Mouse (Mus musculus) midbrain, embryonic 16.5 days (tissue): ENCODE measurements at regions not wholly inside any gene's neighbourhood (a gene's known extent, or its start where the extent isn't known, plus 50 kb on each side); places are given as distances from the start of the nearest gene placed in this dataset.

ENCODE experiments used
- ATAC-seq: fragments of 200-750 bp; cut with Nextera tagmentation; 2 replicates; pipeline ENCODE4 v1.8.0; 2017; ENCODE audit warnings: moderate TSS enrichment
- H3K27ac ChIP-seq: fragments of 300-500 bp; sonication (generic); 2 replicates; pipeline ENCODE4 v1.5.1; 2014; ENCODE audit warnings: mild to moderate bottlenecking, low read length, mixed read lengths
- H3K27me3 ChIP-seq: fragments of 300-500 bp; sonication (generic); 2 replicates; pipeline ENCODE4 v1.6.1; 2014; ENCODE audit warnings: low read depth, low read length, mixed read lengths; ENCODE audit not compliant: control insufficient read depth, insufficient read depth
- H3K36me3 ChIP-seq: fragments of 300-500 bp; sonication (generic); 2 replicates; pipeline ENCODE4 v1.6.1; 2014; ENCODE audit warnings: mild to moderate bottlenecking, low read length, moderate library complexity, mixed read lengths; ENCODE audit not compliant: control insufficient read depth, insufficient read depth
- H3K4me1 ChIP-seq: fragments of 300-500 bp; sonication (generic); 2 replicates; pipeline ENCODE4 v1.6.1; 2014; ENCODE audit warnings: mild to moderate bottlenecking, low read length, mixed read lengths; ENCODE audit not compliant: control insufficient read depth, insufficient read depth
- H3K4me2 ChIP-seq: fragments of 300-500 bp; sonication (generic); 2 replicates; pipeline ENCODE4 v1.6.1; 2014; ENCODE audit warnings: mild to moderate bottlenecking, low read length, mixed read lengths
- H3K4me3 ChIP-seq: fragments of 300-500 bp; sonication (generic); 2 replicates; pipeline ENCODE4 v1.5.1; 2014; ENCODE audit warnings: low read depth, mild to moderate bottlenecking, low read length, moderate library complexity, mixed read lengths
- H3K9ac ChIP-seq: fragments of 300-500 bp; sonication (generic); 2 replicates; pipeline ENCODE4 v1.6.1; 2014; ENCODE audit warnings: low read depth, low read length, mixed read lengths
- H3K9me3 ChIP-seq: fragments of 300-500 bp; sonication (generic); replicated peaks from 2 replicates; pipeline ENCODE4 v1.6.1; 2014; ENCODE audit warnings: mild to moderate bottlenecking, low read length, mixed read lengths; ENCODE audit not compliant: control insufficient read depth, poor library complexity, severe bottlenecking
- WGBS: fragments of 180-500 bp; shearing (Covaris S2); extraction: QIAGEN DNeasy Blood & Tissue Kit; methylation state at CpG from one replicate; pipeline ENCODE4 v1.1.7; 2014; 5-methylcytosine and 5-hydroxymethylcytosine counted together

- H3K36me3 ChIP-seq: no peaks in the 10 kb centered on the region
- H3K27ac ChIP-seq: no peak overlapping the region
- no peak for ATAC-seq
- H3K9ac ChIP-seq: no peak overlapping the region
- H3K4me3 ChIP-seq: no peak overlapping the region
- 64% methylated on average over 20 of the region's 20 CpGs for WGBS
- no peak overlapping the region for H3K4me2 ChIP-seq
- H3K4me1 ChIP-seq: peaks cover 4% of the 10 kb centered on the region; the same call in 1 of the 2 replicates
- no peaks in the 10 kb centered on the region for H3K27me3 ChIP-seq
- no peaks in the 10 kb centered on the region for H3K9me3 ChIP-seq
Measured at GRCm38 (mm10) chr2:168424277-168425099, 143.0 kb upstream of the Kcng1 start.

GRCm38 (mm10) chr2:168423551-168423950 lies 142.0 kb upstream of the Kcng1 start:
- 61% methylated on average over 6 of the region's 6 CpGs for WGBS
- no peak overlapping the region for H3K9ac ChIP-seq
- ATAC-seq: no peak

GRCm38 (mm10) chr2:168415140-168415539 lies 133.6 kb upstream of the Kcng1 start:
- 28% methylated on average over 17 of the region's 17 CpGs for WGBS
- no peaks in the 10 kb centered on the region for H3K9me3 ChIP-seq
- H3K36me3 ChIP-seq: no peaks in the 10 kb centered on the region
- no peak for ATAC-seq
- H3K27ac ChIP-seq: no peak overlapping the region
- H3K9ac ChIP-seq: no peak overlapping the region
- no peaks in the 10 kb centered on the region for H3K4me1 ChIP-seq
- H3K27me3 ChIP-seq: no peaks in the 10 kb centered on the region
- no peak overlapping the region for H3K4me3 ChIP-seq
- no peak overlapping the region for H3K4me2 ChIP-seq

More at GRCm38 (mm10) chr2:168423551-168423950, 142.0 kb upstream of the Kcng1 start:
- Histone ChIP-seq H3K27me3 (no peaks in the 10 kb centered on the region), H3K4me3 (no peak overlapping the region), H3K4me1 (peaks cover 4% of the 10 kb centered on the region; the same call in 1 of the 2 replicates), H3K9me3 (no peaks in the 10 kb centered on the region), H3K4me2 (no peak overlapping the region), H3K27ac (no peak overlapping the region), H3K36me3 (no peaks in the 10 kb centered on the region)

GRCm38 (mm10) chr2:168414110-168414872 lies 132.8 kb upstream of the Kcng1 start:
- no peak overlapping the region for H3K9ac ChIP-seq
- no peak for ATAC-seq
- no peaks in the 10 kb centered on the region for H3K36me3 ChIP-seq
- H3K27ac ChIP-seq: no peak overlapping the region
- 85% methylated on average over 18 of the region's 18 CpGs for WGBS
- H3K4me2 ChIP-seq: no peak overlapping the region
- H3K4me3 ChIP-seq: no peak overlapping the region
- H3K27me3 ChIP-seq: no peaks in the 10 kb centered on the region
- no peaks in the 10 kb centered on the region for H3K9me3 ChIP-seq
- H3K4me1 ChIP-seq: no peaks in the 10 kb centered on the region

GRCm38 (mm10) chr2:168412853-168413252 lies 131.3 kb upstream of the Kcng1 start:
- Histone ChIP-seq H3K27ac (no peak overlapping the region), H3K36me3 (no peaks in the 10 kb centered on the region), H3K4me1 (no peaks in the 10 kb centered on the region), H3K9me3 (no peaks in the 10 kb centered on the region; the same call in 1 of the 2 replicates), H3K9ac (no peak overlapping the region), H3K4me2 (no peak overlapping the region), H3K4me3 (no peak overlapping the region), H3K27me3 (no peaks in the 10 kb centered on the region)
- 47% methylated on average over 6 of the region's 6 CpGs for WGBS
- no peak for ATAC-seq

- no peak overlapping the region for H3K4me2 ChIP-seq
- WGBS: 25% methylated on average over 16 of the region's 16 CpGs
- peaks cover 27% of the 10 kb centered on the region for H3K4me1 ChIP-seq
- peak; percentile 33 for ATAC-seq
- no peaks in the 10 kb centered on the region for H3K36me3 ChIP-seq
- peak overlapping the region; percentile 42; the same call in 1 of the 2 replicates for H3K27ac ChIP-seq
- no peak overlapping the region; the same call in 1 of the 2 replicates for H3K9ac ChIP-seq
- H3K9me3 ChIP-seq: no peaks in the 10 kb centered on the region
- no peaks in the 10 kb centered on the region for H3K27me3 ChIP-seq
- H3K4me3 ChIP-seq: no peak overlapping the region
Measured at GRCm38 (mm10) chr2:168402782-168403513, 121.4 kb upstream of the Kcng1 start.

- H3K4me1 ChIP-seq: peaks cover 31% of the 10 kb centered on the region
- peak overlapping the region; percentile 78 for H3K27ac ChIP-seq
- no peak overlapping the region for H3K4me3 ChIP-seq
- peak overlapping the region; percentile 4; the same call in 1 of the 2 replicates for H3K9ac ChIP-seq
- no peaks in the 10 kb centered on the region for H3K36me3 ChIP-seq
- WGBS: 20% methylated on average over 14 of the region's 14 CpGs
- H3K4me2 ChIP-seq: 0 out of 2 replicates have a peak overlapping the region, but pooled peaks have one; percentile 2
- no peaks in the 10 kb centered on the region for H3K27me3 ChIP-seq
- no peaks in the 10 kb centered on the region for H3K9me3 ChIP-seq
- ATAC-seq: peak; percentile 36
Measured at GRCm38 (mm10) chr2:168399088-168399709, 117.7 kb upstream of the Kcng1 start.

GRCm38 (mm10) chr2:168396316-168396715 lies 114.8 kb upstream of the Kcng1 start:
- ATAC-seq: no peak

More at GRCm38 (mm10) chr2:168396316-168396715, 114.8 kb upstream of the Kcng1 start:
- WGBS: 38% methylated on average over 3 of the region's 3 CpGs
- no peak overlapping the region for H3K4me3 ChIP-seq
- H3K9ac ChIP-seq: no peak overlapping the region
- peaks cover 22% of the 10 kb centered on the region; the same call in 1 of the 2 replicates for H3K4me1 ChIP-seq
- no peak overlapping the region for H3K27ac ChIP-seq
- H3K36me3 ChIP-seq: no peaks in the 10 kb centered on the region
- H3K4me2 ChIP-seq: no peak overlapping the region
- no peaks in the 10 kb centered on the region for H3K27me3 ChIP-seq
- H3K9me3 ChIP-seq: no peaks in the 10 kb centered on the region
